Mouse (Mus musculus) ES-E14 (cell line): ENCODE results near the gene Tlk1.

Source experiments
- CHD2 ChIP-seq: IDR thresholded peaks from 2 replicates; pipeline ENCODE4 v1.6.1; 2014; ENCODE audit warnings: mild to moderate bottlenecking, low read depth, low read length, inconsistent platforms
- MAFK ChIP-seq: IDR thresholded peaks from 2 replicates; pipeline ENCODE4 v1.6.1; 2014; ENCODE audit warnings: mild to moderate bottlenecking, low read depth, low read length, inconsistent platforms; ENCODE audit not compliant: insufficient read depth
- ZC3H11A ChIP-seq: IDR thresholded peaks from 2 replicates; pipeline ENCODE4 v1.6.1; 2012; ENCODE audit warnings: low read depth, mild to moderate bottlenecking, inconsistent platforms, low read length, borderline replicate concordance
- ZNF384 ChIP-seq: IDR thresholded peaks from 2 replicates; pipeline ENCODE4 v1.6.1; 2012; ENCODE audit warnings: low read depth, low read length, inconsistent platforms

DNA sequence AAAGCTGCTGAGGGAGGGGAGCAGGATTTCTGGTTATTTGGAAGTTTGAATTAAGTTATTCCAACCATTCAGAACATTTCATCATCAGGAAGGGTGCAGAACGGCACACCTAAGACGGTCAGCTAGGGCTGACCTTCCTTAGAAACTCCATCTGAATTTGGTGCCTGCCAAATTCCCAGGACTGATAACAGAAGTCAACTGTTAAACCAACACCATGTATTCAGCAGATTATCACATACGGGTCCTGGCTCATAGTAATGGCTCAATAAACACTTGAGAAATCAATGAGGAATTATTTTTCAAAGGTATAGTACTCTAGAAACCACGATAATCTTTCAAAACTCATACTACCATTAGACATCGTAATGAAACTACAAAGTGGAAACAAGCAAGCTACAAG is 2.1 kb downstream of the Tlk1 start:
- TF ChIP-seq MAFK (no peak), ZNF384 (no peak), ZC3H11A (no peak), CHD2 (no peak)
